In the genomic region with DNA sequence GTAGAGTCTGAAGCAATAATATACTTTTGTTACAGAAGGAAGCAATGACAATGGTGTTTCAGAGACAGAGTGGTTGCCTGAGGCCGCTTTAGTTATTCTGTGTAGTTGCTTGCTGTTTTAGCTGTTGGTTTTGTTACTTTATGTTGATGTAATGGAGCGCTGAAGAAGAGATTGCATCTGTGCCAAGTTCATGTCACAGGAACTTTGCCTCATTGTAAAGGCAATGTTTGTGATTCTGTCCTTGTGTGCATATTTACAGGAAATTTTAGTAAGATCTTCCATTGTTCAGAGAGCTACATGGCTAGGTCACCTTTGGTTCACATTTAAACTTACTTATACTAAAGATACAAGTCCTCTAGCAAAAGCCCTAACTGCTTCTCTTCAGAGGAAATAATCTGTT, we compare ENCODE assay signal across 9 mouse cellular contexts. TPM values are rescaled to one million over a fixed set of nuclear protein-coding genes. Genes with fewer than 3 reads are reported as not detected.
DNase-seq lines count a peak whose midpoint lies in the region; ATAC-seq and TF ChIP-seq lines count a peak whose summit lies in the region.
"Had no signal": no experiment of that assay in that cellular context is flagged by ENCODE, and none has a peak within 500 bp of the region (broad histone marks: within the 10 kb centered on the region; RNA-seq: fewer than 3 reads in every experiment).

No protein-coding gene starts in this region.

- peak overlapping the region; percentile 86 for H3K27ac ChIP-seq in heart, postnatal 0 days (ENCODE audit: low read depth)
- peak overlapping the region; percentile 57 for H3K27ac ChIP-seq in lung, postnatal 0 days (ENCODE audit: low read length)
- peak overlapping the region; percentile 84 for H3K27ac ChIP-seq in forebrain, embryonic 15.5 days (replicated peaks)
- H3K27ac ChIP-seq in neural tube, embryonic 14.5 days (ENCODE audit: low read depth, low read length) = peak overlapping the region; percentile 48; the same call in 1 of the 2 replicates

- peak overlapping the region; percentile 20 for H3K4me3 ChIP-seq in heart, postnatal 0 days (ENCODE audit: low read depth, low read length)
- H3K4me3 ChIP-seq in lung, postnatal 0 days (ENCODE audit: low read depth, low read length) = 0 out of 2 replicates have a peak overlapping the region, but pooled peaks have one; percentile 2
- no peak overlapping the region for H3K4me3 ChIP-seq in forebrain, embryonic 15.5 days
- H3K4me3 ChIP-seq in neural tube, embryonic 14.5 days (ENCODE audit: low read depth, low read length) = no peak overlapping the region

- no peak for TF ChIP-seq EP300 in heart, postnatal 0 days (IDR thresholded peaks at IDR 0.05; ENCODE audit: low read depth)
- no peak for TF ChIP-seq EP300 in lung, postnatal 0 days (IDR thresholded peaks at IDR 0.05)

- no peaks in the 10 kb centered on the region for H3K9me3 ChIP-seq in heart, postnatal 0 days (replicated peaks; ENCODE audit: control insufficient read depth, low read length)
- no peaks in the 10 kb centered on the region for H3K9me3 ChIP-seq in lung, postnatal 0 days (ENCODE audit: low read length)
- no peaks in the 10 kb centered on the region for H3K9me3 ChIP-seq in forebrain, embryonic 15.5 days
- H3K9me3 ChIP-seq in neural tube, embryonic 14.5 days (ENCODE audit: control insufficient read depth, low read length) = no peaks in the 10 kb centered on the region

- no peak for TF ChIP-seq CTCF in heart, postnatal 0 days (IDR thresholded peaks at IDR 0.05; ENCODE audit: low read depth)
- TF ChIP-seq CTCF in lung, postnatal 0 days (IDR thresholded peaks at IDR 0.05) = no peak

- H3K27me3 ChIP-seq in heart, postnatal 0 days (ENCODE audit: control insufficient read depth, insufficient read depth, low read length) = no peaks in the 10 kb centered on the region
- no peaks in the 10 kb centered on the region for H3K27me3 ChIP-seq in lung, postnatal 0 days (replicated peaks; ENCODE audit: insufficient read depth, low read length)
- no peaks in the 10 kb centered on the region for H3K27me3 ChIP-seq in forebrain, embryonic 15.5 days
- H3K27me3 ChIP-seq in neural tube, embryonic 14.5 days (ENCODE audit: control insufficient read depth, insufficient read depth, low read length) = no peaks in the 10 kb centered on the region

- peak overlapping the region; percentile 55 for H3K4me2 ChIP-seq in heart, postnatal 0 days (ENCODE audit: low read depth, low read length)
- peak overlapping the region; percentile 34 for H3K4me2 ChIP-seq in lung, postnatal 0 days (replicated peaks; ENCODE audit: low read depth, low read length)
- peak overlapping the region; percentile 25; the same call in 1 of the 2 replicates for H3K4me2 ChIP-seq in forebrain, embryonic 15.5 days (replicated peaks)
- H3K4me2 ChIP-seq in neural tube, embryonic 14.5 days (ENCODE audit: low read depth, low read length) = no peak overlapping the region
- H3K4me2 ChIP-seq: liver, embryonic 11.5 days had no signal

- DNase-seq in heart, postnatal 0 days (ENCODE audit: low spot score) = no peak
- DNase-seq in heart, postnatal 10 days = no peak
- DNase-seq in lung, postnatal 0 days (ENCODE audit: low spot score) = peak; percentile 48
- no peak for DNase-seq in lung, postnatal 25 days (ENCODE audit: low spot score)
- no peak for DNase-seq in frontal cortex, postnatal 14 days (ENCODE audit: low spot score in 2 of 2)

- no peak for ATAC-seq in heart, postnatal 0 days (ENCODE audit: insufficient read depth, low read depth)
- ATAC-seq in lung, postnatal 0 days = no peak
- no peak for ATAC-seq in forebrain, embryonic 15.5 days (replicated peaks)
- no peak for ATAC-seq in neural tube, embryonic 14.5 days (ENCODE audit: low read depth)

- H3K9ac ChIP-seq in heart, postnatal 0 days (replicated peaks; ENCODE audit: low read depth, low read length) = peak overlapping the region; percentile 35
- H3K9ac ChIP-seq in lung, postnatal 0 days (replicated peaks; ENCODE audit: low read depth) = no peak overlapping the region
- H3K9ac ChIP-seq in forebrain, embryonic 15.5 days (replicated peaks) = no peak overlapping the region
- H3K9ac ChIP-seq in neural tube, embryonic 14.5 days (replicated peaks; ENCODE audit: low read depth, low read length) = no peak overlapping the region

- peaks cover 15% of the 10 kb centered on the region for H3K4me1 ChIP-seq in heart, postnatal 0 days (ENCODE audit: control insufficient read depth, insufficient read depth)
- H3K4me1 ChIP-seq in lung, postnatal 0 days (ENCODE audit: insufficient read depth, low read depth, low read length) = 0 out of 2 replicates have a peak, but pooled peaks cover 3% of the 10 kb centered on the region
- H3K4me1 ChIP-seq in forebrain, embryonic 15.5 days = peaks cover 34% of the 10 kb centered on the region
- peaks cover 2% of the 10 kb centered on the region; the same call in 1 of the 2 replicates for H3K4me1 ChIP-seq in neural tube, embryonic 14.5 days (ENCODE audit: control insufficient read depth, insufficient read depth, low read length)

- 39% methylated on average over 2 of the region's 2 CpGs for WGBS in heart, postnatal 0 days
- WGBS in lung, postnatal 0 days = 31% methylated on average over 2 of the region's 2 CpGs
- WGBS in forebrain, embryonic 15.5 days = 15% methylated on average over 2 of the region's 2 CpGs
- 45% methylated on average over 2 of the region's 2 CpGs for WGBS in neural tube, embryonic 14.5 days

- H3K36me3 ChIP-seq in heart, postnatal 0 days (replicated peaks; ENCODE audit: control insufficient read depth, insufficient read depth, low read length) = no peaks in the 10 kb centered on the region
- H3K36me3 ChIP-seq in lung, postnatal 0 days (ENCODE audit: insufficient read depth, low read length) = no peaks in the 10 kb centered on the region
- H3K36me3 ChIP-seq in forebrain, embryonic 15.5 days = no peaks in the 10 kb centered on the region
- H3K36me3 ChIP-seq in neural tube, embryonic 14.5 days (ENCODE audit: control insufficient read depth, insufficient read depth, low read length) = no peaks in the 10 kb centered on the region

- intact Hi-C loops in heart, postnatal 10 days (cut with DNase I) = loop anchor here (2.0 kb wide), 1 partner anchor 19 kb away; no protein-coding TSS in a partner anchor

RNA-seq across cellular contexts. Expression of a gene that starts 3.3 kb away (rescaled TPM):
- 22.6 and 24.5 TPM in 2 replicates for total RNA-seq in heart, postnatal 0 days (2014; rRNA removed; ENCODE audit: low replicate concordance)
- polyA plus RNA-seq in heart, postnatal 0 days (2015; fragmentation: Nextera tagmentation; extraction: Ambion mirVana) = 19.0 and 20.7 TPM in 2 replicates
- 10 to 100 TPM; 31.4 to 38.2 TPM for total RNA-seq in heart, postnatal 10 days (2021)
- 28.5 and 35.5 TPM in 2 replicates for polyA plus RNA-seq in lung, postnatal 0 days (2015; fragmentation: Nextera tagmentation; extraction: Ambion mirVana)
- polyA plus RNA-seq in forebrain, embryonic 15.5 days (2015; fragmentation: Nextera tagmentation; extraction: Ambion mirVana) = 23.3 and 23.7 TPM in 2 replicates
- polyA plus RNA-seq in neural tube, embryonic 14.5 days (2014; fragmentation: Nextera tagmentation; extraction: Ambion mirVana) = 22.3 and 26.5 TPM in 2 replicates
- total RNA-seq: MEL had no signal

Comparison
In these comparisons a context has a peak if more than half of its experiments do, and no peak if none do; other contexts are left out.
1. H3K4me3 ChIP-seq: peak in heart, postnatal 0 days (single experiment) and lung, postnatal 0 days (single experiment); none in forebrain, embryonic 15.5 days (single experiment) and neural tube, embryonic 14.5 days (single experiment).
2. Peak in every context shown above with its lines, with median percentiles within 50 percentile points of each other: H3K27ac ChIP-seq.